Mouse (Mus musculus) liver, adult 2 months (tissue): ENCODE measurements at regions not wholly inside any gene's neighbourhood (a gene's known extent, or its start where the extent isn't known, plus 50 kb on each side); places are given as distances from the start of the nearest gene placed in this dataset.
"Not testable (repeated sequence)": the region's sequence is repeated elsewhere in the genome, so short reads cannot be mapped to it uniquely, and the experiment has no call there.

Experiments used
- DNase-seq: peaks from one replicate; pipeline ENCODE4 v3.0.0-alpha.2; 2011; ENCODE audit warnings: low read depth, low spot score; ENCODE audit errors: extremely low read depth
- H3K27ac ChIP-seq: fragments of 200-500 bp; replicated peaks from 2 replicates; pipeline ENCODE4 v1.5.1; 2012; ENCODE audit warnings: low read depth, mild to moderate bottlenecking, control low read depth, inconsistent platforms, low read length; ENCODE audit not compliant: insufficient read depth
- H3K27me3 ChIP-seq: fragments of 200-500 bp; 2 replicates; pipeline ENCODE4 v1.6.1; 2012; ENCODE audit warnings: mild to moderate bottlenecking, moderate library complexity, low read length, inconsistent platforms; ENCODE audit not compliant: control insufficient read depth, insufficient read depth
- H3K36me3 ChIP-seq: fragments of 200-500 bp; 2 replicates; pipeline ENCODE4 v1.6.1; 2012; ENCODE audit warnings: low read length, inconsistent platforms; ENCODE audit not compliant: control insufficient read depth, insufficient read depth
- H3K4me1 ChIP-seq: fragments of 200-500 bp; 2 replicates; pipeline ENCODE4 v1.6.1; 2011; ENCODE audit warnings: low read length; ENCODE audit not compliant: control insufficient read depth, insufficient read depth
- H3K4me3 ChIP-seq: fragments of 200-500 bp; 2 replicates; pipeline ENCODE4 v1.5.1; 2011; ENCODE audit warnings: low read depth, mild to moderate bottlenecking, control low read depth, low read length, moderate library complexity; ENCODE audit not compliant: insufficient read depth
- H3K79me2 ChIP-seq: fragments of 200-500 bp; 2 replicates; pipeline ENCODE4 v1.6.1; 2012; ENCODE audit warnings: inconsistent platforms, mild to moderate bottlenecking, low read length, moderate library complexity; ENCODE audit not compliant: control insufficient read depth, insufficient read depth
- H3K9ac ChIP-seq: fragments of 200-500 bp; 2 replicates; pipeline ENCODE4 v1.6.1; 2012; ENCODE audit warnings: low read depth, mild to moderate bottlenecking, control low read depth, inconsistent platforms, low read length
- CTCF ChIP-seq: fragments of 200-500 bp; IDR thresholded peaks from 2 replicates; pipeline ENCODE4 v1.5.1; 2011; ENCODE audit warnings: low read depth, low read length, control low read depth
- POLR2A ChIP-seq: fragments of 200-500 bp; IDR thresholded peaks from 2 replicates; pipeline ENCODE4 v1.6.1; 2011; ENCODE audit warnings: low read length, control low read depth; ENCODE audit not compliant: insufficient read depth; ENCODE audit errors: extremely low read depth
- WGBS: fragments of 180-500 bp; shearing (Covaris S2); methylation state at CpG from one replicate; pipeline ENCODE4 v1.1.7; 2018; 5-methylcytosine and 5-hydroxymethylcytosine counted together

GRCm38 (mm10) chr6:48205722-48206121 lies 119.3 kb upstream of the Zfp746 start:
- no peak overlapping the region for H3K4me3 ChIP-seq
- no peaks in the 10 kb centered on the region for H3K36me3 ChIP-seq
- no peaks in the 10 kb centered on the region for H3K4me1 ChIP-seq
- WGBS, result 93% methylated on average over 5 of the region's 5 CpGs
- no peaks in the 10 kb centered on the region for H3K79me2 ChIP-seq
- no peak overlapping the region for H3K9ac ChIP-seq
- DNase-seq, result no peak
- no peak overlapping the region for H3K27ac ChIP-seq
- H3K27me3 ChIP-seq, result no peaks in the 10 kb centered on the region
- TF ChIP-seq POLR2A (no peak), CTCF (peak; percentile 8; the same call in 1 of the 2 replicates)

GRCm38 (mm10) chr6:48199951-48200350 lies 113.6 kb upstream of the Zfp746 start:
- Histone ChIP-seq H3K9ac (no peak overlapping the region), H3K27me3 (no peaks in the 10 kb centered on the region), H3K4me3 (no peak overlapping the region), H3K79me2 (no peaks in the 10 kb centered on the region), H3K4me1 (no peaks in the 10 kb centered on the region), H3K36me3 (no peaks in the 10 kb centered on the region), H3K27ac (no peak overlapping the region)
- 43% methylated on average over 3 of the region's 3 CpGs for WGBS
- TF ChIP-seq CTCF (no peak), POLR2A (no peak)
- DNase-seq, result no peak

GRCm38 (mm10) chr6:48198806-48199205 lies 112.4 kb upstream of the Zfp746 start:
- Histone ChIP-seq H3K36me3 (no peaks in the 10 kb centered on the region), H3K27ac (no peak overlapping the region), H3K9ac (no peak overlapping the region), H3K4me1 (no peaks in the 10 kb centered on the region), H3K4me3 (no peak overlapping the region), H3K27me3 (no peaks in the 10 kb centered on the region), H3K79me2 (no peaks in the 10 kb centered on the region)
- 86% methylated on average over 1 of the region's 1 CpGs for WGBS
- DNase-seq, result no peak
- TF ChIP-seq POLR2A (no peak), CTCF (no peak)

GRCm38 (mm10) chr6:48197696-48198378 lies 111.4 kb upstream of the Zfp746 start:
- no peak overlapping the region for H3K4me3 ChIP-seq
- H3K27me3 ChIP-seq, result no peaks in the 10 kb centered on the region
- no peaks in the 10 kb centered on the region for H3K36me3 ChIP-seq
- WGBS, result 75% methylated on average over 4 of the region's 4 CpGs
- DNase-seq, result no peak
- H3K79me2 ChIP-seq, result no peaks in the 10 kb centered on the region
- H3K4me1 ChIP-seq, result no peaks in the 10 kb centered on the region
- H3K27ac ChIP-seq, result no peak overlapping the region
- TF ChIP-seq CTCF (no peak), POLR2A (no peak)
- no peak overlapping the region for H3K9ac ChIP-seq

- H3K79me2 ChIP-seq, DNase-seq, H3K27me3 ChIP-seq, H3K4me1 ChIP-seq, H3K9ac ChIP-seq, H3K36me3 ChIP-seq, H3K27ac ChIP-seq, H3K4me3 ChIP-seq: not testable (repeated sequence)
- WGBS, result 51% methylated on average over 2 of the region's 2 CpGs
Observed at GRCm38 (mm10) chr6:48188363-48188762, 102.0 kb upstream of the Zfp746 start.

- Histone ChIP-seq H3K27ac (no peak overlapping the region), H3K27me3 (no peaks in the 10 kb centered on the region), H3K79me2 (no peaks in the 10 kb centered on the region), H3K9ac (no peak overlapping the region), H3K4me1 (no peaks in the 10 kb centered on the region), H3K4me3 (no peak overlapping the region), H3K36me3 (no peaks in the 10 kb centered on the region)
- WGBS, result 54% methylated on average over 1 of the region's 1 CpGs
- TF ChIP-seq POLR2A (no peak), CTCF (no peak)
- DNase-seq, result no peak
Observed at GRCm38 (mm10) chr6:48185311-48185710, 98.9 kb upstream of the Zfp746 start.
